Mouse (Mus musculus) Muller cell, postnatal 12 days (primary cell): ENCODE data around the gene Klf12.

Experiments used
- DNase-seq: peaks from one replicate; pipeline ENCODE4 v3.0.0-alpha.2; 2015; ENCODE audit errors: inconsistent ontology term

Klf12 gene

DNA sequence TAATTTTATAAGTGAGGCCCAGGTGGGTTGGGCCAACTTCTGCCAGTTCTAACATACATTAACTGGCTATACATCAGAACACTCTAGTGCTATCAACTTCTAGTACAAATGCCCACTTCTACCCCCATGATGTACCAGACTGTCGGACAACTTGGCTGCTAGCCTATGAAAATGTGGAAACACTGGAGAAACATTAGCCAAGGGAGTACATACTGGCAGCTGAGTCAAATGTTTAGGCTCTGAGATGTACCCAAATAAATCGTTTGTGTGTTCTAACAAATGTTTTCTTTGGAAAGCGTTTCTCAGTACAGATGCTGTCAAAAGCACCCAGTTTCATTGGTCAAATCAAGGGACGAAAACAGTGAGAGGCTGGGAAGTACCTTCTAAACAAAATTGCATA lies 152.0 kb downstream of the Klf12 start:
- DNase-seq = no peak

DNA sequence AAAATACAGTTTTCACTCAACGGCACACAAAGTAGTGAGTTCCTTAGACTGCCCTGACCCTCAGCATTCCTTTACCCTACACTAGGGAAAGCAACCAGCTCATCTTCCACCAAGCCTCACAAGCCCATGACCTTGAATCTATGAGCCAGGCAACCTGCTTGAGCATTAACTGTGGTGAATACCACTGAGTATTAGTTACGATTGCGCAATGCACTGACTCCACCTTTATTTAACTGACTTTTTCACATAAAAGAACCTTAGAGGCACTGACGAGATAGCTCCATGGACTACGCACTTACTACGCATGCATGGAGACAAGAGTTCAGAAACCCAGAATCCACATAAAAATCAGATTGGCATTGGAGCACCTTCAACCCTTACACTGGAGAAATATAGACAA lies 158.4 kb downstream of the Klf12 start:
- DNase-seq = no peak

DNA sequence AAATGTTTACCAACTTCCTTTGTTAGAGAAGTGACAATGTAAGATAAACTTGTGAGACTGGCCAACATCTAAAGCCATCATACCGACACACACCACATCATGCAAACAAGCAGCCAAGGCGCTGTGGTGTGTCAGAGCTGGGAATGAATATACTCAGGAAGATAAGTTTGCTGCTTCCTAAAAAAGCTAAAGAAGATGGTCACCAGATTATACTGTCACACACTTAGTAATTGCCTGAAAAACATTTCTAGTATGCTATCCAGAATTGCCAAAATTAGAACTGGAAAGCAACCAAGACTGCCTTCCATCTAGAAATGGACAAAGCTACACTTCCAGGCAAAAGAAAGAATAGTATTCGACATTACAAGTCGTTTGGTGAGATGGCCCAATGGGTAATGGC lies 163.4 kb downstream of the Klf12 start:
- no peak for DNase-seq

DNA sequence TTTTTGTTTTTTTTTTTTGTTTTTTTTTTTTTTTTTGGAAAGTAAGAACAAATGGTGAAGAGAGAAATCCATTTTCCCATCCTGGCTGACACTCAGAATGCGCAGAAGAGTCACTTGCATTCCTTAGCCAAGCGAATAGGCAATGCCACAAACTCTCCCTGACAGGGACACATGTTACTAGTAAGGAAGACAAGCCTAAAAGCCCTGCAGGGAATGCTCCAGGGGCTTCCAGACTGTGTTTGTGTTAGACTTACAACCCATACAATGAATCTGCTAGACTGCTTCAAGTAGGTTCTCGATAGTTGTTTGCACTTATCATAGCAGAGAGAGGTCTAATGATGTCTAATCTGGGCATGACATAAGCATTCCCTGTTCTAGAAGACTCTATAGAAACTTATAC lies 164.6 kb downstream of the Klf12 start:
- DNase-seq = no peak

DNA sequence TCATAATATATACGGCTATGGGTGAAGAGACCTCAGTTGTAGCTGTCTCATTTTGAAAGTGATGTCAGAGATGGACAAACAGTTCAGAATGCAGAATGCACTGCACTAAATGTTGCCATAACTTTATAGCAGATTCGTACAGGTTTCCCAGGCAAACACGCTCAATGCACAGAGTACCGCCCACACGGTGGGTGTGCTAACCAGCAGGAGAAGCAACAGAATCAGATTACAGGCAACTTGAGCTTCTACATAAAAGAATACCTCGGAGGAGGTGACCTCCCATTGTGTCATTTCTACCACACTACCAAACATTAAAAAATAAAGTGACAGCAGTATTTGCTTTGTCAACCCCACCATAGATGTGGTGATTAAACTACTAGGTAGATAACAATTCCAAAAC lies 171.1 kb downstream of the Klf12 start:
- no peak for DNase-seq

DNA sequence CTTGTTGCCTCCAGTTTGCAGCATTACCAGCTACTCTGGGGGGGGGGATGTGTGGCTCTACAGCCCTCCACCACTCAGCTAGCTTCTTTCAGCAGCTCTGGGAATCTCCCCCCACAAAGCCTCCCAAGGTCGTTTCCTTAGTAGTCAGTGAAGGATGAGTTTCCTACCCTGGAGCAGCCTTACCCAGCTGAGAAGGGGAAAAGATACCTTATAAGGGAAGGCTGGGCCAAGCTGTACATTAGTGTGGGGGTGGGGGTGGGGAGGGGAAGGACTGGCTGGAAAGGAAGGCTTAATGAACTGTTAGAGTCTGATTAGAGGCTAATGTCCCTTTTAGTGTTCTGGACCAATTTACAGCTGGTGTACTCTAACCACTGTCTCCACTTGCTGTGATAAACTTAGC lies 172.7 kb downstream of the Klf12 start:
- no peak for DNase-seq

DNA sequence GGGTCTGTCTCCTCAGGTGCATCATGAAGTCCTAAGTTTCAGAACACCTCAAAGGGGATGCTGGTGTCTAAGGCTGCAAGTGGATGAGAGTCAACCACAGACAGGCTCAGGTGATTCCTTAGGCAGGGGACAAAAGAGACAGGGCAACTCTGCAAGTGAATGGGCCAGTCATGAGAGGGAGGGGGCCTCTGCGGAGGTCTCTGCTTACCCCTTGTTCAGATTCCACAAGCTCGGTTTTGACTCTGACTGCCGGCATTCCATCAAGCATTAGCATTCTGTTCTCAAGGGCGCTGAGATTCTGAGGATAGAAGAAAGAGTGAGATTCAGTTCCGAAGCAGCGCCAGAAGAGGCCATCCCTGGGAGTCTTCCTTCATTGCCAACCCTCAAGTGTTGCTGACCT lies 174.9 kb downstream of the Klf12 start:
- peak; percentile 56 for DNase-seq

DNA sequence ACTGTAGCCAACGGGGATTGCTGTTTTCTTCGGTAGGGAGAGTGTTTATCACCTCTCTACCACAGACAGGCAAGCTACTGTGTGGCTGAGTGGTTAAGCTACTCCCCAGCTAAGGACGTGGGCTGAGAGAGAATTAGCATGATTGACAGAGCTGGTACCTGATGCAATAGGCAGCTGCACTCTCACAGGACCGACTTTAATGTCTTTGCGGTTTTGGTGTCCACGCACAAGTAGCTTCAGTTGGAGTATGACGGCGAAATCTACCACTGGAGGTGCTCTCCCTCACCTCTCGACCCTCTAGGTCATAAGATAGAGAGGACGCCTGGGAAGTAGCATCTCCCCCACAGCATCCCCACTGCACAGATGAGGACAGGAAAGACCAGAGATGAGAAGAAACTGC lies 178.9 kb downstream of the Klf12 start:
- DNase-seq = no peak

DNA sequence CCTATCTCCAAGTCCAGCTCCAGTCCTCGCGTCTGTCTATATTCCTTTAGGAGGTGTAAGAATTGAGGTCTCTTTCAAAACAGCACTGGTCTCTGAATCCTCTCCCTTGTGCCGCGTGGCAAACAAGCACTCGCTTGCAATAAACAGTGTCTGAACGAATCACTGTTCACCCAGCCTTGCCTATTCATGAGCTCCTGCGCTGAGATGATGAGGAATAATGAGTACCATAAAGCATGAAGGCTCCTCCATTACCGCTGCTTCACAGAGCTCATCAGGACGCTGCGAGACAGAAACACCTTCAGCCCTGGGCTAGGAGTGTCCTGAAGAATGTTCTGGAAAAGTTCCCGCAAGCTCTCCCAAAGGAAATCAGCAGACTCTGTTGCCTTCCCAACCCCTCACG lies 179.7 kb downstream of the Klf12 start:
- peak; percentile 25 for DNase-seq

DNA sequence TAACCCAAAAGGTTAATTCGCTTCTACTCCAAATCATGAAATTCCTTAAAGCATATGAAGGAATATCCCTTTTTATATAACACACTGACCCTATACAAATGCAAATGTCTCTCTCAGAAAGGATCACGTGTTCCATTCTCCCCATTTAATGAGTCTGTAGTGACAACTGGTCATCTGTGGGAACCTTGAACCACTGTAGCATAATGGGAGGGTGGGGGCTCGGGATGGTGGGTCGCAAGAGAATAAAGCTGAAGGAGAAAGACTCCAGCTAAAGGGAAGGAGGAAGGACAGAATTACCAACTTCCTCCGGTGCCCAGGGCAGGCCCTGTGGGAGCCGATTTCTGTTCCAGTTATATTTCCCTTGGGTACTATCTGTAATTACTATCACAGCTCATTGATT lies 180.7 kb downstream of the Klf12 start:
- no peak for DNase-seq

DNA sequence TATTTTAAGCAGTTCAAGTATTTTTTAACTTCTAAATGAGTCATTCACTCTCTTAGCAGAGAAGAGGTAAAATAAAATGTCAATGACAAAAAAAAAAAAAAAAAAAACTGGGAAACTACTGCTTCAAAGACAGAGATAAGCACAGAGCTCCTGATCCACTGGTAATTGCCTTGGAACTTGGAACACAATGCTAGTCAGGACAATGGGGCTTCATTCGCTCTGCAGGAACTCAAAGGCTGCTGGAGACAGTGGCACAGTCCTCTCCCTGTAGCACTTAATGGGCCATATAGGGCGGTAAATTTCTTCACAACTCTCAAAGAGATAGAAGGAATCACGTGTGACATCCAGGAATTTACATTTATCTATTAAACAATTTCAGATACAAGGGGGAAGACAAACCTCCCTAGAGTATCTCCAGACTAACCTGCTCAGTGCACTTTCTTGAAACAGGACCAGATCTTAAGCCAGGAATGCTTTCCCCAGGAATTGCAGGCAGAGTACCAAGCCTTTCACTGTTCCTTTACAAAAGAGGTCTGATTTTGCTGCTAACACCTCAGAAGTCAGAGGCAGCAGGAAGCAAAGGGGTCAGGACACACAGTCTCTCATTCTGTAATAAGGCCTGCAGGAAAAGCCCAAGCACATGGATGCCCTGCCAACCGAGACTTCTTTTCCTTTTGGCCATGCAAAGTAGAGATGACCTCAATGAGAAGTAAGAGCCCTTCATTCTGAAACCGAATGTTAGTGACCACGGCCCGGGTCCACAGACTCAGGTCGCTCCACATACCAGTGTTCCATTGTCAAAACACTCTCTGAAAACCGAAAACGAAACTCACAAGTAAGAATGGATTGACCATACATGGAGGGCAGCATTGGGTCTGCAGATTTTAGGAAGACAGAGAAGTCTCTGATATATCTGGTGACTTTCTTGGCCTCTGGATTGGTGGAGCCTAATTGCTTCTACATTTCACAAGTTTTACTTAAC lies 187.0 kb downstream of the Klf12 start:
- no peak for DNase-seq

DNA sequence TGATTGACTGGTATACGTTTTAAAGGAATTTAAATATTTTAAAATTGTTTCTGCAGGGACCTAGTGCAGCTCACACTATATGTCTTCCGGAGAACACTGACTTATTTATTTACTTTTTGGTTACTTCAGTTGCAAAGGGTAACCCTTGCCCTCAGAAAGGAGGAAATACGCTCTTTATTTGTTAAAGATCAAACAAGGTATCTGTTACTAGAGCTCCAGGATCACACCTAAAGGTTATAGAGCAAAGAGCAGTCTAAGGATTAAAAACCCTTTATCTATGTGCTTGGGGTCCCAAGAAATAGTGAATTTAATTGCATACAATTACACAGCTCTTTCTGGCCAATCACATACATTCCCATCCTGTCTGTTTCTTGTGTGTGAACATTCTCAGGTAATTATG lies 188.7 kb downstream of the Klf12 start:
- no peak for DNase-seq

DNA sequence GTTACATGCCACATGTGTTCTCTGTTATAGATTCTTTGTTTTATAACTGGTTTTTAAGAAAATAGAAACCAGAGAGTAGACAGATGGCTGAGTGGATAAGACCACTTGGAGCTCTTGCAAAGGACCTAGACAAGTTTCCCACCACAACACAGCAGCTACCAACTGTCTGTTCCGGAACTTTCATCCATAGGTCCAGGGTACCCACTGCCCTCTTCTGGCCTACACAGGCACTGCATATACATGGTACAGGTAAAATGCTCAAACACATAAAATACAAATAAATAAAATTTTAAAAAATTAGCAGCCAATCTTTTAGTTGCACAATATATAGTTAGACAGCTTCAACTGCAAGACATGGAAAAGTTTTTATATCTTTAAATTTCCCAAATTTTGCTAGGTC lies 194.0 kb downstream of the Klf12 start:
- no peak for DNase-seq

DNA sequence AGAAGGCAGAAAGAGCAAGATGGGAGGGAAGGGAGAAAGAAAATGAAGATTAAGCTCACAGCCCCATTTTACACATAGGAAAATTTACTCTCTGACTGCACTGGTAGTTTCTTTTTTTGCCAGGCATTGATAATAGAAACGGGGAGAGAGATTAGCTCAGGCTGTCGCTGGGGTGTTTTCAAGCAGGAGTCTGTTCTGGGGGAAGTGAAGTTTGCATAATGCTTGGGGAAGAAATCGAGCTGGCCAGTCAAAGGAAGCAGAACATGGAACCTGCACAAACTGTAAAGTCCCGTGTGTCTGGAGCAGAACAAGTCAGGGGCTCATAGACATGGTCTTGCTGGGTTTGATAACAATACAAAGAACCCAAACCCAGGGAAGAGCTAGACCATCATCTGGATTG lies 204.9 kb downstream of the Klf12 start:
- no peak for DNase-seq

DNA sequence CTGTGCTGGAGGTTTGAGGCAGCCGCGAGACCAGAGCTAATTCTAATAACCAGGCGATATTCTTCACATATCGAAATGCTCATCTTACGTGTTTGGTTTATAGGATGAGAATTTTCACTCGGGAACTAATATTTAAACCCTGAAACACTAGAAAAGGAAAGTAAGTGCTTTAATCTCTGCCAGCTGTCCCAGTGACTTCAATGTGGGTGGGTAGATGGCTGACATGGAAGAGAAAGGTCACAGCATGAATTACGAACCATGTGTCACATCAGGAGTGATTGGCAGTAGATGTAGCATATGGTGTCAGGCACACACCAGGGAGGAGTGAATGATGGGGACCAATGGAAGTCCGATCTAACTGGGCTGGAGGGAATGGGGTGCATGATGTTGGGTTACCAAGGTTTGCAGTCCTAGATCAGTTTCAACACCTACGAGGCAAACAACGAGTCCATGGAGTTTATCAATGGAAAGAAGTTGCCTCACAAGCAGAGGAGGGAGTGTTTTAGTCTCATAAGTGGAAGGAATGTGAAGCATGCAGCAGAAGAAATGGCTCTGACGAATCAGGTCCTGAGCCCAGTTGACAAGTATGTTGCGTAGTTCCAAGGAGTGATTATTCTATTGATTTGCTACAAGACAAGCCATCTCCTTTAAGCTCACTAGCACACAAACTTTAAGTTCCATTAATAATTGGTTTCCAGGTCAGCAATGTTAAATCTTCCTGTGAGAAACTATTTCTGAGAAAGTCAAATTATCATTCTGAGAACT lies 211.9 kb downstream of the Klf12 start:
- DNase-seq = peak; percentile 51

DNA sequence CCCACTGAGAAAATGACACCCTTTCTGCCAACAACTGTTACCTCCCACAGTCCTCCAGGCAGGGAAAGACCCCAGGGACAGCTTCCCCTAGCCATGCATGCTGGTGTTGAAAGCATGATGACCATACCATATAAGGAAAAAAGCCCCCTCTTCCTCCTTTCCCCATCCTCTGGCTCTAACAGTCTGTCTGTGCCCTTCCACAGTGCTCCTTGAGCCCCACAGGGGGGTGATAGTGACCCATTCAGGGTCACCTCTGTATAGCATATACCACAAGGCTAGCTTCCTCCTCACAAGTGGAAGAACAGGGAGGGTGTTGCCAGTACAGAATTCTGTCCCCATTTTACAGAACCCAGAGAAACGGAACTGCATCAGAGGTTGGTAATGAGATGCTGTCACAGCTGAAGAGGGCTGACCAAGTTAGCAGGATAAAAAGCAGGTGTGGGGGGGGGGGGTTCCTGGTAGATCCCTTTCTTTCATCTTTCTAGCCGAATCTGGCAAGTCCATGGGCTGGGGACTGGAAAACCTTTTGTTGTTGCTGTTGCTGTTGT lies 214.9 kb downstream of the Klf12 start:
- no peak for DNase-seq

DNA sequence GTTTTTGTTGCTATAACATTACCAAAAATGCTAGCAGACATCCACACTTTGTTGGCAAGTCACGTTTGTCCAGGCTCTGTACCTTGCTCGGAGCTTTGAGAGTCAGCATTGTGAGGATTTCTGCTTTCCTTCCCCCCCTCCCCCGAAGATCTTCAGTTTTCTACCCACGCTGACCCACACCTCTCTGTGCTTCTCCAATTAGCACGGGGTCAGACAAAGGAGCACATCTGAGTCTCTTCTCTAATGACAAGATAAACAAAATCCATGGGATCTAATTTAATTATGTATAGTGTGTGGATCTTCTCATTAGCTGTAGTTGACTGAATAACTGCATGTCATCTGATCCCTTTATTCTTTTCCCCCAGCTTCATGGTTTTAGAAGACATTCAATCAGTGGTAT lies 215.8 kb downstream of the Klf12 start:
- DNase-seq = peak; percentile 67

DNA sequence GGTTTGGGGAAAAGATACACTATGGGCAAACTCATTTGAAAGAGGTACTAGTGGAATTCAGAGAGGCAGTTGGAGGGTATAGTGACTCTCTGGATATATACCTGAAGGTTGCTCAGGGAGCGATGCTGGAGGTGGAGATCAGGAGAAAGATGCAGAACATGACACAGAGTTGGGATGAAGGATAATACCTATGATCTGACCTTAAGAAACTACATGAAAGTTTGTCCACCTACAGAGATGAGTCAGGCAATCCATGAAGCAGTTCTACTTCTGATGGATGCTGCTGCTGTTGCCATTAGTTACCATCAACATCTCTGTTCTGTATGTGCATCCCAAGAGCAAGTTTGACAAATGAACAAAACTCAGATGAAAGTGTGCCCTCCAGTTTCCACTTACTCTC lies 222.0 kb downstream of the Klf12 start:
- DNase-seq = no peak

DNA sequence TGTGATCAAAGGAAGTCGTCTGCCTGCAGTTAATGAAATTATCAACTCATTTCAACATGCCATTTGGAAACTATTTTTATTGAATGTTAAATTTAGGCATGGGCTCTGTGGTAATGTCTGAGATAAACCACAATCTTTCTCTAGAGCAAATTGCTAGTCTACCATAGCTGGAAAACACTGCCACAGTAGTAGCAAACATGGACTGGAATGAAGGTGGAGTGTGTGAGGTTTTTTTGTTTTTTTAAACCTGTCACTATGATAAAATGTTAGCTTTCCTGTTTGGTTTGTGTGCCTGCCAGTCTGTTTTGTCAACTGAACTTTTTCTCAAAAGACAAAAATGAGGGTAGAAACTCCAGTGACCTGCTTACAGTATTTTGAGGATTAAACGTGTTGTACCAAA lies 230.3 kb downstream of the Klf12 start:
- peak; percentile 39 for DNase-seq

DNA sequence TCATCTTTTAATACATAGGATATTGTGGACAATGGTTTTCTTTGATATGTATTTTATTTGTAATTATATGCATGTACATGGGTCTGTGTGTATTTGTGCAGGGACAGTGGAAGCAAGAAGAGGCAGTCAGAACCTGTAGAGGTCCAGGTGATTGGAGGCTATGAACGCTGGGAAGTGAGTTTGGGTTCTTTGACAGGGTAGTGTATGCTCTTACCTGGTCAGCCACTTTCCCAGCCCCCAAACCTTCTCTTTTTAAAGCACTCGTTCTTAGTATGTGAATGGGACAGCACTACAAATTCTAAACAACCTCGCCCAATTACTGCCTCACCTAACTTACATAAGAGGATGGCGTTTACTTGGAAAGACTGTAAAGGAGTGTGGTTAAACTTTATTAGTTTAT lies 231.0 kb downstream of the Klf12 start:
- DNase-seq = no peak

DNA sequence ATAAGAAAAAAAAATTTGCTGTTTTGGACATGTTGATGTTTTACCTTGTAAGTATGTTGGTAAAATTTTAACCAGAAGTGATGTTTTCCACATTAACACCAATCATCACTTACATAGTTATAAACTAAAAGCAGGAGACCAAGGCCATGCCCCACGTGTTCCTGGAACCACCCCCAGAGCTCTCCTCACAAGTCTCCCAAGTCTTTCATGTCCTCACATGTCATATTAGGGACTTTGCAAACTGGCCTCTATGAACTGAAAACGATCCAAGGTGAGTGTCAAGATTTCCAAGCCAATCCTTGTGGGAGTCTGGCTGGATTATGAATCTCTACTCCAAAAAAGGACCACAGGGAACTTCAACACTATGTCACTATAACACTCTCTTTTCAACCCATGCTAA lies 231.6 kb downstream of the Klf12 start:
- DNase-seq = no peak

DNA sequence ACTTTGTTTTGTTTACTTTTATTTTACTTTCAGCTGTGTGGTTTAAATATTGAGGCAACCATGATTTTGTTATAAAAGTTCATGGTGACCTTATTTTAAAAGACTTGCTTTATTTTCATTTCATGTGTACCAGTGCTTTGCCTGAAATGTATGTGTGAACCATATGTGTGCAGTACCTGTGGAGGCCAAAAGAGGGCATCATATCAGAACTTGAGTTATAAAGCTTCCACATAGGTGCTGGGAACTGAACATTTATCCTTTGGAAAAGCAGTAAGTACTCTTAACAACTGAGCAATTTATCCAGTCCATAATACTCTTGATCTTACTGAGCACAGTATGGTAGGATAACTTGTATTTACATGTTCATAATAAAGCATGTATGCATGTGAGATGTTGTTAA lies 239.0 kb downstream of the Klf12 start:
- no peak for DNase-seq

DNA sequence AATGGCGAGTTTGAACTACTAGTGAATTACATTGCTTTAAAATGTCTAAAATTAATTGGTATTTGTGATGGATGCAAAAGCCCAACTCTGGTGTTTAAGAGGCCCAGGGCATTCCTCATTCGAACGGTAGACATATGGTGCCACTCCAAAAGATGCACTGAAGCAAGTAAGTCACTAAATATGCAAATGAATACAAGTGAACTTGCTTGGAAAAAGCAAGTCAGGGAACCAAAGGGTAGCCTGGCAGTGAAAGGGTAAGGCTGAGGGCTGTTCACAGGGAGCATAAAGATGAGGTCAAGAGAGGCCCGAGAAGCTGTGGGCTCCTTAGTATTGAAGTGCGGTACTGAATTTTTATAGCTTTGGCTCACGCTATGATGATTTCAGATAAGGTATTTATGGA lies 242.7 kb downstream of the Klf12 start:
- DNase-seq = no peak
